Mouse (Mus musculus): ENCODE data around the gene Npw. TPM values are rescaled to one million over a fixed set of nuclear protein-coding genes. Genes with fewer than 3 reads are reported as not detected.

The Npw gene
- polyA plus RNA-seq (2014; fragmentation: Illumina TruSeq; extraction: RNeasy Lipid Tissue Mini Kit (QIAGEN cat#74804); ENCODE audit: low replicate concordance), result not detected

GRCm38 (mm10) chr17:24658017-24658758 lies at the start of gene Npw:
Gene Npw, minus strand, starts transcription at chr17:24658457.

GRCm38 (mm10) chr17:24706982-24707800 lies 48.9 kb upstream of the Npw start, which contains the start of gene Tbl3:
Gene Tbl3, minus strand, starts transcription at chr17:24707660.

GRCm38 (mm10) chr17:24696011-24696697 lies 37.9 kb upstream of the Npw start, which contains the start of the genes Gfer and Noxo1:
Gene Gfer, minus strand, starts transcription at chr17:24696156.
Gene Noxo1, plus strand, starts transcription at chr17:24696234.

GRCm38 (mm10) chr17:24689251-24690081 lies 31.2 kb upstream of the Npw start, which contains the start of gene Syngr3:
Gene Syngr3, minus strand, starts transcription at chr17:24689955.

GRCm38 (mm10) chr17:24669545-24670245 lies 11.4 kb upstream of the Npw start, which contains the start of gene Zfp598:
Gene Zfp598, plus strand, starts transcription at chr17:24669687.

GRCm38 (mm10) chr17:24650070-24650616 lies 8.1 kb downstream of the Npw start, which contains the start of gene Slc9a3r2:
Gene Slc9a3r2, minus strand, starts transcription at chr17:24650327.

GRCm38 (mm10) chr17:24632167-24632812 lies 26.0 kb downstream of the Npw start, which contains the start of the genes Tsc2 and Nthl1:
Gene Tsc2, minus strand, starts transcription at chr17:24632630.
Gene Nthl1, plus strand, starts transcription at chr17:24632680.

Other genes starting within 250 kb of the Npw start
- gene Rnps1, start 243.9 kb downstream of the Npw start, polyA plus RNA-seq (2014; fragmentation: Illumina TruSeq; extraction: RNeasy Lipid Tissue Mini Kit (QIAGEN cat#74804); ENCODE audit: low replicate concordance), result 70.5 TPM
- 15.5 TPM for gene Eci1, start 231.8 kb downstream of the Npw start, polyA plus RNA-seq (2014; fragmentation: Illumina TruSeq; extraction: RNeasy Lipid Tissue Mini Kit (QIAGEN cat#74804); ENCODE audit: low replicate concordance)
- gene Dnase1l2, start 215.4 kb downstream of the Npw start, polyA plus RNA-seq (2014; fragmentation: Illumina TruSeq; extraction: RNeasy Lipid Tissue Mini Kit (QIAGEN cat#74804); ENCODE audit: low replicate concordance), result not detected
- 0.67 TPM for gene E4f1, start 188.1 kb downstream of the Npw start, polyA plus RNA-seq (2014; fragmentation: Illumina TruSeq; extraction: RNeasy Lipid Tissue Mini Kit (QIAGEN cat#74804); ENCODE audit: low replicate concordance)
- gene Pgp, start 188.1 kb downstream of the Npw start, polyA plus RNA-seq (2014; fragmentation: Illumina TruSeq; extraction: RNeasy Lipid Tissue Mini Kit (QIAGEN cat#74804); ENCODE audit: low replicate concordance), result 39.1 TPM
- gene Bricd5, start 184.6 kb downstream of the Npw start, polyA plus RNA-seq (2014; fragmentation: Illumina TruSeq; extraction: RNeasy Lipid Tissue Mini Kit (QIAGEN cat#74804); ENCODE audit: low replicate concordance), result not detected
- 3.2 TPM for gene Mlst8, start 179.4 kb downstream of the Npw start, polyA plus RNA-seq (2014; fragmentation: Illumina TruSeq; extraction: RNeasy Lipid Tissue Mini Kit (QIAGEN cat#74804); ENCODE audit: low replicate concordance)
- not detected for gene Caskin1, start 169.9 kb downstream of the Npw start, polyA plus RNA-seq (2014; fragmentation: Illumina TruSeq; extraction: RNeasy Lipid Tissue Mini Kit (QIAGEN cat#74804); ENCODE audit: low replicate concordance)
- 3.7 TPM for gene Traf7, start 130.5 kb downstream of the Npw start, polyA plus RNA-seq (2014; fragmentation: Illumina TruSeq; extraction: RNeasy Lipid Tissue Mini Kit (QIAGEN cat#74804); ENCODE audit: low replicate concordance)
- not detected for gene Rab26, start 124.2 kb downstream of the Npw start, polyA plus RNA-seq (2014; fragmentation: Illumina TruSeq; extraction: RNeasy Lipid Tissue Mini Kit (QIAGEN cat#74804); ENCODE audit: low replicate concordance)
- 0.93 TPM for gene Pkd1, start 108.6 kb downstream of the Npw start, polyA plus RNA-seq (2014; fragmentation: Illumina TruSeq; extraction: RNeasy Lipid Tissue Mini Kit (QIAGEN cat#74804); ENCODE audit: low replicate concordance)
- 3.3 TPM for gene Tsc2, start 25.8 kb downstream of the Npw start, polyA plus RNA-seq (2014; fragmentation: Illumina TruSeq; extraction: RNeasy Lipid Tissue Mini Kit (QIAGEN cat#74804); ENCODE audit: low replicate concordance)
- not detected for gene Nthl1, start 25.8 kb downstream of the Npw start, polyA plus RNA-seq (2014; fragmentation: Illumina TruSeq; extraction: RNeasy Lipid Tissue Mini Kit (QIAGEN cat#74804); ENCODE audit: low replicate concordance)
- 3.3 TPM for gene Slc9a3r2, start 8.1 kb downstream of the Npw start, polyA plus RNA-seq (2014; fragmentation: Illumina TruSeq; extraction: RNeasy Lipid Tissue Mini Kit (QIAGEN cat#74804); ENCODE audit: low replicate concordance)
- 1.8 TPM for gene Zfp598, start 11.2 kb upstream of the Npw start, polyA plus RNA-seq (2014; fragmentation: Illumina TruSeq; extraction: RNeasy Lipid Tissue Mini Kit (QIAGEN cat#74804); ENCODE audit: low replicate concordance)
- gene Syngr3, start 31.5 kb upstream of the Npw start, polyA plus RNA-seq (2014; fragmentation: Illumina TruSeq; extraction: RNeasy Lipid Tissue Mini Kit (QIAGEN cat#74804); ENCODE audit: low replicate concordance), result 0.37 TPM
- 6.1 TPM for gene Gfer, start 37.7 kb upstream of the Npw start, polyA plus RNA-seq (2014; fragmentation: Illumina TruSeq; extraction: RNeasy Lipid Tissue Mini Kit (QIAGEN cat#74804); ENCODE audit: low replicate concordance)
- gene Noxo1, start 37.8 kb upstream of the Npw start, polyA plus RNA-seq (2014; fragmentation: Illumina TruSeq; extraction: RNeasy Lipid Tissue Mini Kit (QIAGEN cat#74804); ENCODE audit: low replicate concordance), result 3.7 TPM
- gene Tbl3, start 49.2 kb upstream of the Npw start, polyA plus RNA-seq (2014; fragmentation: Illumina TruSeq; extraction: RNeasy Lipid Tissue Mini Kit (QIAGEN cat#74804); ENCODE audit: low replicate concordance), result not detected
- not detected for gene Rnf151, start 59.6 kb upstream of the Npw start, polyA plus RNA-seq (2014; fragmentation: Illumina TruSeq; extraction: RNeasy Lipid Tissue Mini Kit (QIAGEN cat#74804); ENCODE audit: low replicate concordance)
- gene Rps2, start 59.7 kb upstream of the Npw start, polyA plus RNA-seq (2014; fragmentation: Illumina TruSeq; extraction: RNeasy Lipid Tissue Mini Kit (QIAGEN cat#74804); ENCODE audit: low replicate concordance), result 275 TPM
- gene Ndufb10, start 66.0 kb upstream of the Npw start, polyA plus RNA-seq (2014; fragmentation: Illumina TruSeq; extraction: RNeasy Lipid Tissue Mini Kit (QIAGEN cat#74804); ENCODE audit: low replicate concordance), result 66.2 TPM
- not detected for gene Rpl3l, start 69.4 kb upstream of the Npw start, polyA plus RNA-seq (2014; fragmentation: Illumina TruSeq; extraction: RNeasy Lipid Tissue Mini Kit (QIAGEN cat#74804); ENCODE audit: low replicate concordance)
- 2.0 TPM for gene Msrb1, start 78.2 kb upstream of the Npw start, polyA plus RNA-seq (2014; fragmentation: Illumina TruSeq; extraction: RNeasy Lipid Tissue Mini Kit (QIAGEN cat#74804); ENCODE audit: low replicate concordance)
- gene Hs3st6, start 94.5 kb upstream of the Npw start, polyA plus RNA-seq (2014; fragmentation: Illumina TruSeq; extraction: RNeasy Lipid Tissue Mini Kit (QIAGEN cat#74804); ENCODE audit: low replicate concordance), result not detected
- 1.4 TPM for gene Meiob, start 145.8 kb upstream of the Npw start, polyA plus RNA-seq (2014; fragmentation: Illumina TruSeq; extraction: RNeasy Lipid Tissue Mini Kit (QIAGEN cat#74804); ENCODE audit: low replicate concordance)
- 13.4 TPM for gene Hagh, start 181.7 kb upstream of the Npw start, polyA plus RNA-seq (2014; fragmentation: Illumina TruSeq; extraction: RNeasy Lipid Tissue Mini Kit (QIAGEN cat#74804); ENCODE audit: low replicate concordance)
- 510 TPM for gene Fahd1, start 191.9 kb upstream of the Npw start, polyA plus RNA-seq (2014; fragmentation: Illumina TruSeq; extraction: RNeasy Lipid Tissue Mini Kit (QIAGEN cat#74804); ENCODE audit: low replicate concordance)
- not detected for gene Igfals, start 207.5 kb upstream of the Npw start, polyA plus RNA-seq (2014; fragmentation: Illumina TruSeq; extraction: RNeasy Lipid Tissue Mini Kit (QIAGEN cat#74804); ENCODE audit: low replicate concordance)
- gene Nubp2, start 227.9 kb upstream of the Npw start, polyA plus RNA-seq (2014; fragmentation: Illumina TruSeq; extraction: RNeasy Lipid Tissue Mini Kit (QIAGEN cat#74804); ENCODE audit: low replicate concordance), result 1.6 TPM
- gene Spsb3, start 228.2 kb upstream of the Npw start, polyA plus RNA-seq (2014; fragmentation: Illumina TruSeq; extraction: RNeasy Lipid Tissue Mini Kit (QIAGEN cat#74804); ENCODE audit: low replicate concordance), result not detected
- gene Eme2, start 236.6 kb upstream of the Npw start, polyA plus RNA-seq (2014; fragmentation: Illumina TruSeq; extraction: RNeasy Lipid Tissue Mini Kit (QIAGEN cat#74804); ENCODE audit: low replicate concordance), result 1.1 TPM
- not detected for gene Mrps34, start 236.7 kb upstream of the Npw start, polyA plus RNA-seq (2014; fragmentation: Illumina TruSeq; extraction: RNeasy Lipid Tissue Mini Kit (QIAGEN cat#74804); ENCODE audit: low replicate concordance)
- gene Nme3, start 238.0 kb upstream of the Npw start, polyA plus RNA-seq (2014; fragmentation: Illumina TruSeq; extraction: RNeasy Lipid Tissue Mini Kit (QIAGEN cat#74804); ENCODE audit: low replicate concordance), result 0.71 TPM